Mouse (Mus musculus): ENCODE results near the gene Lrrn4cl.
"Not testable (repeated sequence)": the region's sequence is repeated elsewhere in the genome, so short reads cannot be mapped to it uniquely, and the experiment has no call there.

Gene Lrrn4cl

GRCm38 (mm10) chr19:8838041-8838730 lies 12.4 kb upstream of the Lrrn4cl start:
- no peak for DNase-seq (ENCODE audit: inconsistent ontology term)

- no peak for DNase-seq (ENCODE audit: inconsistent ontology term)
Observed at GRCm38 (mm10) chr19:8839103-8839907, 11.3 kb upstream of the Lrrn4cl start, which contains the start of gene Gng3. Gene Gng3 (minus strand): TSS chr19:8839194.

GRCm38 (mm10) chr19:8839908-8840791 lies 10.4 kb upstream of the Lrrn4cl start:
- peak; percentile 75 for DNase-seq (ENCODE audit: inconsistent ontology term)

GRCm38 (mm10) chr19:8841012-8841411 lies 9.6 kb upstream of the Lrrn4cl start:
- DNase-seq (ENCODE audit: inconsistent ontology term): no peak

GRCm38 (mm10) chr19:8842961-8843360 lies 7.6 kb upstream of the Lrrn4cl start:
- no peak for DNase-seq (ENCODE audit: inconsistent ontology term)

GRCm38 (mm10) chr19:8844371-8845129 lies 6.0 kb upstream of the Lrrn4cl start:
- DNase-seq (ENCODE audit: inconsistent ontology term): peak; percentile 68

GRCm38 (mm10) chr19:8848356-8848755 lies 2.2 kb upstream of the Lrrn4cl start:
- no peak for DNase-seq (ENCODE audit: inconsistent ontology term)

- no peak for DNase-seq (ENCODE audit: inconsistent ontology term)
Observed at GRCm38 (mm10) chr19:8851639-8852038, 1.1 kb downstream of the Lrrn4cl start.

GRCm38 (mm10) chr19:8852236-8852928 lies 1.8 kb downstream of the Lrrn4cl start:
- DNase-seq (ENCODE audit: inconsistent ontology term): no peak

- no peak for DNase-seq (ENCODE audit: inconsistent ontology term)
Observed at GRCm38 (mm10) chr19:8853117-8853516, 2.5 kb downstream of the Lrrn4cl start.

GRCm38 (mm10) chr19:8857689-8858088 lies 7.1 kb downstream of the Lrrn4cl start:
- no peak for DNase-seq (ENCODE audit: inconsistent ontology term)

- DNase-seq (ENCODE audit: inconsistent ontology term): no peak
Observed at GRCm38 (mm10) chr19:8859018-8859417, 8.4 kb downstream of the Lrrn4cl start.

- no peak for DNase-seq (ENCODE audit: inconsistent ontology term)
Observed at GRCm38 (mm10) chr19:8864265-8864664, 13.7 kb downstream of the Lrrn4cl start.

- DNase-seq (ENCODE audit: inconsistent ontology term): not testable (repeated sequence)
Observed at GRCm38 (mm10) chr19:8870381-8870780, 19.8 kb downstream of the Lrrn4cl start.

GRCm38 (mm10) chr19:8870838-8871237 lies 20.3 kb downstream of the Lrrn4cl start:
- no peak for DNase-seq (ENCODE audit: inconsistent ontology term)

- peak; percentile 99 for DNase-seq (ENCODE audit: inconsistent ontology term)
Observed at GRCm38 (mm10) chr19:8871267-8872186, 21.0 kb downstream of the Lrrn4cl start, which contains the start of gene Ubxn1. Gene Ubxn1 (plus strand): TSS chr19:8871496.

GRCm38 (mm10) chr19:8872266-8872840 lies 21.8 kb downstream of the Lrrn4cl start:
- no peak for DNase-seq (ENCODE audit: inconsistent ontology term)

- no peak for DNase-seq (ENCODE audit: inconsistent ontology term)
Observed at GRCm38 (mm10) chr19:8875031-8875430, 24.5 kb downstream of the Lrrn4cl start.

Measured in Muller cell, postnatal 12 days (primary cell).